Mouse (Mus musculus): ENCODE measurements around the gene Pm20d2.
A peak's percentile ranks its signal among the peaks of the same experiment; 100 is the strongest.

Gene Pm20d2

GRCm38 (mm10) chr4:33189735-33190036, at the start of gene Pm20d2:
TSS of gene Pm20d2 (minus strand) at chr4:33189737.
- DNase-seq (ENCODE audit: low spot score in 2 of 2) = no peak

- DNase-seq (ENCODE audit: low spot score in 2 of 2) = no peak
These were observed 41.3 kb upstream of the Pm20d2 start for GRCm38 (mm10) chr4:33230881-33231280.

GRCm38 (mm10) chr4:33229639-33230038, 40.1 kb upstream of the Pm20d2 start:
- no peak for DNase-seq (ENCODE audit: low spot score in 2 of 2)

- DNase-seq (ENCODE audit: low spot score in 2 of 2) = no peak
These were observed 37.6 kb upstream of the Pm20d2 start for GRCm38 (mm10) chr4:33227164-33227563.

- DNase-seq (ENCODE audit: low spot score in 2 of 2) = no peak
These were observed 34.6 kb upstream of the Pm20d2 start for GRCm38 (mm10) chr4:33224003-33224675.

- DNase-seq (ENCODE audit: low spot score in 2 of 2) = no peak
These were observed 32.3 kb upstream of the Pm20d2 start for GRCm38 (mm10) chr4:33221847-33222246.

- DNase-seq (ENCODE audit: low spot score in 2 of 2) = peak in 1 of 2 experiments; percentile 46
These were observed 19.6 kb upstream of the Pm20d2 start, which contains the start of gene Srsf12 for GRCm38 (mm10) chr4:33208881-33209841. TSS of gene Srsf12 (plus strand) at chr4:33208991.

- DNase-seq (ENCODE audit: low spot score in 2 of 2) = no peak
These were observed 18.0 kb upstream of the Pm20d2 start for GRCm38 (mm10) chr4:33207551-33207950.

GRCm38 (mm10) chr4:33204682-33205081, 15.1 kb upstream of the Pm20d2 start:
- peak in 1 of 2 experiments; percentile 30 for DNase-seq (ENCODE audit: low spot score in 2 of 2)

- DNase-seq (ENCODE audit: low spot score in 2 of 2) = no peak
These were observed 8.6 kb upstream of the Pm20d2 start for GRCm38 (mm10) chr4:33198117-33198516.

- peak; percentile 66 to 89 for DNase-seq (ENCODE audit: low spot score in 2 of 2)
These were observed 479 bp downstream of the Pm20d2 start for GRCm38 (mm10) chr4:33188781-33189734.

- peak in 1 of 2 experiments; percentile 20 for DNase-seq (ENCODE audit: low spot score in 2 of 2)
These were observed 1.4 kb downstream of the Pm20d2 start for GRCm38 (mm10) chr4:33188164-33188563.

- peak in 1 of 2 experiments; percentile 23 for DNase-seq (ENCODE audit: low spot score in 2 of 2)
These were observed 6.1 kb downstream of the Pm20d2 start for GRCm38 (mm10) chr4:33183477-33183876.

- no peak for DNase-seq (ENCODE audit: low spot score in 2 of 2)
These were observed 37.2 kb downstream of the Pm20d2 start for GRCm38 (mm10) chr4:33152087-33153038.

- DNase-seq (ENCODE audit: low spot score in 2 of 2) = no peak
These were observed 40.4 kb downstream of the Pm20d2 start for GRCm38 (mm10) chr4:33149150-33149549.

- DNase-seq (ENCODE audit: low spot score in 2 of 2) = peak in 1 of 2 experiments; percentile 23
These were observed 41.7 kb downstream of the Pm20d2 start for GRCm38 (mm10) chr4:33147825-33148224.

- DNase-seq (ENCODE audit: low spot score in 2 of 2) = no peak
These were observed 42.8 kb downstream of the Pm20d2 start for GRCm38 (mm10) chr4:33146679-33147291.

- no peak for DNase-seq (ENCODE audit: low spot score in 2 of 2)
These were observed 57.3 kb downstream of the Pm20d2 start, which contains the start of gene Gabrr1 for GRCm38 (mm10) chr4:33132221-33132620. TSS of gene Gabrr1 (plus strand) at chr4:33132521.

GRCm38 (mm10) chr4:33125409-33126084, 64.0 kb downstream of the Pm20d2 start:
- no peak for DNase-seq (ENCODE audit: low spot score in 2 of 2)
